Mouse (Mus musculus) right cerebral cortex, postnatal 36 days (tissue): Measurements from ENCODE around the gene Osbpl3.

Experiments used
- DNase-seq, 2 experiments: peaks; one replicate each; pipeline ENCODE4 v3.0.0; 2022; ENCODE audit warnings: low spot score in 2 of 2, mixed read lengths in 1 of 2

Osbpl3 gene

DNA sequence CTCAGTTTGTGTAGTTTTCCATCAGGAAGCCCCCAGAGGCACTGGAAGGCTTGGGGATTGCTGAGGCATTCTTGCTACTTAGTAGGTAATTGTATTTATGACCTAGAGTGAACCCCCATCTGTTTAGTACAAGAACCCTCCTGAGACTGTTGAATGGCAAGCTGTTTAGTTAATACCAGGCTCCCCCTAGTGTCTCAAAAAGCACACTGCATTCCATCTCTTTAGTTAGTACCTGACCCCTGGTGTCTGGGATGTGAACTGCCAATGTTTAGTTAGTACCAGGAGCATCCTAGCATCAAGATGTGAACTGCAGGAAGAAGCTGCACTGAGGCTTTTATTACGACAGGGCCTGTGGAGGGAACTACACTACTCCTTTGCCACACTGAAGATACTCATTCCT lies 161.9 kb downstream of the Osbpl3 start:
- peak; percentile 58 to 61 for DNase-seq

DNA sequence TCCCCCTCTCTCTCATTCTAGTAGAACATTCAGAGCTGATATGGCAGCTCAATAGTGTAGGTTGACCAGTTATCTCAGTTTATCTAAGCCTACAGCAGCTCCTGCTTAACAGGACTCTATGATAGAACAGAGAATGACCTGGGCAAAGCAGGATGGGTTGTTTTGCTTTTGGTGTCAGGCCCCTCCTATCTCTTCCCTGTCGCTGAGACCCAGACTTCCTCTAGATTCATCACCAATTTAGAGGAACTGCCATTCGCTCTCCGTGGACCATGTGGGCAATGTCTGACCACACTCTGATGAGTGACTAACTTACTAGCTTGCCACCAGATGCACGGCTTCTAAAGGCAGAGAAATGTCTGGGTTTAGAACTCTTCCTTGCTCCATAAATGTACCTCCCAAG lies 164.4 kb downstream of the Osbpl3 start:
- no peak for DNase-seq

DNA sequence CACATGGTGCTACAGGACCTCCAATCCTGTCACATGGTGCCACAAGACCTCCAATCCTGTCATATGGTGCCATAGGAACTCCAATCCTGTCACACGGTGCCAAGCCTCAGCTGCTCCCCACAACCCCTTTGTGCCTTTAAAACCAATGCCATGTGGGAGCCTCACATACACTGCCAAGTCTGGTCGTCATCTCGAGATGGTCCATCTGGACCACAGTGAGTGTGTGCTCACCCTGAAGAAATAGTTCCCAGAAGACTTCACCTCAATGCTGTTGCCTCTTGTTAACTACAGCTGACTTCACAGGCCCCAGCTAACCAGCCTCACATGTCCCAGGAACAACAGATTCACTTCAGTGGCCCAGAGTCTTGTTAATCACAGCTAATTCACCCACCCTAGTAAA lies 169.1 kb downstream of the Osbpl3 start:
- DNase-seq: no peak

DNA sequence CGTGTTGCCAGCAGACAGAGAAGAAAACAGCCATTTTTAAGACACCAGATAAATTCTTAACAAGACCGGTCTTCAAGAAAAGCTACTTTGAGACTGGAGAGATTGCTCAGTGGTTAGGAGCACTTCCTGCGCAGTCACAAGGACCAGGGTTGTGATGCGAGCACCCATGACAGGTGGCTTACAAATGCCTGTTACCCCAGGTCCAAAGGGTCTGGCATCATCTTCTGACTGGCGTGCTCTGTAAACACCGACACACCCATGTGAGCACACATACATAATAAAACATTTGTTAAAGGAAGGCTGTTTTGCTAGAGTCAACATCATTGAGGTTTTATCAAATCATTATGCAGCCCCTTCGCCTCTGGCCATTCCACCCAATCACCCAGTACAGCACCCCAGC lies 176.4 kb downstream of the Osbpl3 start:
- DNase-seq: no peak

- no peak for DNase-seq
Observed at GRCm38 (mm10) chr6:50273947-50274346, 182.1 kb downstream of the Osbpl3 start.

DNA sequence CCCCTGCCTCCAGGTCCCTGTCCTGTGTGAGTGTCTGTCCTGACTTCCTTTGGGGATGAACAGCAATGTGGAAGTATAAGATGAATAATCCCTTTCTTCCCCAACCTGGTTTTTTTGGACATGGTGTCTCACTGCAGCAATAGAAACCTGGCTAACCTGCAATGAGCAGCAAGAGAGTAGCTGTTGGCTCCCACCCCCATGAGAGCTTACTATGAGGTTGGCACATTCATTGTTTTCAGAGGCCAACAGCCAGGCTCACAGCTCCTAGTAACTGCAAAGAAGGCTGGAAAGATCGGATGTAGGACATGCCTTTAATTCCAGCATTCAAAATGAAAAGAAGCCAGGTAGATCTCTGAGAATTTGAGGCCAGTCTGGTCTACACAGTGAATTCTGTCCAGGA lies 182.6 kb downstream of the Osbpl3 start:
- DNase-seq: no peak

GRCm38 (mm10) chr6:50263670-50264069 lies 192.3 kb downstream of the Osbpl3 start, which contains the start of gene Gsdme:
Gene Gsdme, minus strand, starts transcription at chr6:50263862.
- DNase-seq: no peak

- DNase-seq: no peak
Observed at GRCm38 (mm10) chr6:50262310-50262709, 193.7 kb downstream of the Osbpl3 start.

DNA sequence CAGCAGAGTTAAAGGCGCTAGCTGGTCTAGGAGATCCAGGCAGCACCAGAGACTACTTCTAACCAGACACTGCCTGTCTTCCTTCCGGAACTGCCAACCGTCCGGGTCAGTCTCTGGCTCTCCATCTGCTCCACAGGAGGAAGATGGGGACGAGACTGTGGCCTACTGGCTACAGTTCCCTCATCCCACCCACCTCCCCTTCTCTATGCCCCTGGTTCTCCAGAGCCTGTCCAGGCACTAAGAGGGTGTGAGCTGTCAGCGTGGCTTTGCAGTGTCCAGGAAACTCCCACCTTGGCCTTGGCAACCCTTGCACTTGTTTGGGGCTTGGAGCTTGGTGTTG lies 194.1 kb downstream of the Osbpl3 start:
- DNase-seq: no peak

GRCm38 (mm10) chr6:50261201-50261921 lies 194.6 kb downstream of the Osbpl3 start:
- DNase-seq: peak; percentile 71 to 72

GRCm38 (mm10) chr6:50255356-50255755 lies 200.6 kb downstream of the Osbpl3 start:
- no peak for DNase-seq

GRCm38 (mm10) chr6:50254723-50255184 lies 201.2 kb downstream of the Osbpl3 start:
- DNase-seq: peak; percentile 55 to 61

- DNase-seq: no peak
Observed at GRCm38 (mm10) chr6:50252690-50253089, 203.3 kb downstream of the Osbpl3 start.

DNA sequence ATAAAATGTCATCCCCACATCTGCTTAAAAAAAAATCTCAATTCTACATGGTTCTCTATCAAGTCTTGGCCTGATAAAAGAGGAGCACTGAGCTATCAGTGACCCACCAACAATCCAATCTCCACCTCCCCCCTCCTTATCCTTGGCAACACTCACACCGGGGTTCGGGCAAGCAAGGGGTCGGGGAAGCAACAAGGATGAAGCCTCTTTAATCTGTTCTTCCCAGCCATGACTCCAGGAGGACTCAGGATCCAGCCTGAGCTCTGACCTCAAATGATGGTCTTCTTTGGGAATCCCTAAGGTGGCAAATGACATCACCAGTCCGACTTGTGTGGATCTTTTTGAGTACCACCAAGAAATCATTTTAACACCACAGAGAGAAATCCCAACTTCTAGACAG lies 208.2 kb downstream of the Osbpl3 start:
- DNase-seq: no peak

DNA sequence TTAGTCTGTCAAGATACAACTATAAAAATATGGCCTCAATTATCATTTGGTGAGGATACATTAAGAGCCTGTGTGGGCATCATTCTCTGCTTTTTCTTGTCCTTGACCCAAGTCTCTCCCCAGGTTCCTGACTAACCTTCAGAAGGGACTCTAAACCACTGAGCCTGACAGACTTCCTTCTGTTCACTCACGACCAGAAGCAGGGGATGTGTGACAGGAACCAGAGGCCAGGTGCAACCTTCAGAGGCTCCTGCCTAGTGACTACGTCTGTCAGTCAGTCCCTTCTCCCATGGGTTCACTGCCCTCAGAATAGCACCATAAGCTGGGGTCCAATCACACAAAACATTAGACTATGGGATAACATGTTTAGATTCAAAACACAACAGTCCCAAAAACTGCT lies 208.6 kb downstream of the Osbpl3 start:
- DNase-seq: no peak

DNA sequence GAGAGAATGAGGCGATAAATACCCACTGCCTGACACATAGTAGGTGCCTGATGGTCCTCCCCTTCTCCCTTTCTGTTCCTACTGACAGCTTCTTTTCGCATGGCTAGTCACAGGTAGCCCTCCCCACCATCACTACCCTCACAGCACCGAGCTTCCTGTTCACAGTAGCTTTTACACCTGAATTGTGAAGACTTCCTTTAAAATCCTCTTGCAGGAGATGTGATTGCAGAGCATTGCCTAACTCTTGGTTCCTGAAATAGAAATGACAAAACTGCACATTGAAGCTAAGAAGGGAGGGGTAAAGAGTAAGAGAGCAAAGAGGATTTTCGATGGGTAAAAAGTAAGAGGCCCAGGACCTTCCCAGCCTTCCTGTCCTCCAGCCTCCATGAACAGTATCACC lies 211.0 kb downstream of the Osbpl3 start:
- DNase-seq: no peak

DNA sequence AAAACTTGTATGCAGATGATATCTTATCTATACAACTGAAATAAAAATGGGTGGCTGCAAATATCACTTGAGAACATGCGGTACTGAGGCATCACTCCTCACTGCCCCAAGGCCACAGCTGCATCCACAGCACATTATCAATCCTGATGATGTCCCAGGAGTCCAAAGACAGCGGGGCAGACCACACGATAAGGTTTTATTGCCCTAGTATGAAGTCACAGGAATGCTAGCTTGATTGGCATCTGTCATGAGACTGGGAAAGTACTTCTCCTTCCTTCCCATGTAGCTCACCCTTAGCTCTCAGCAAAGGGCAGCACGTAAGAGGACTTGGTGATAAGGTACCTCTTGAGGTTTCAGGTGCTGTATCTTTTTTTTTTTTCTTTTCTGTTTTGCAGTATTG lies 211.9 kb downstream of the Osbpl3 start:
- no peak for DNase-seq
